Mouse (Mus musculus) ES-E14 (cell line): Measurements from ENCODE around the gene Mrgpre.

Source experiments
- HCFC1 ChIP-seq: IDR thresholded peaks from 2 replicates; pipeline ENCODE4 v1.6.1; 2012; ENCODE audit warnings: low read length, inconsistent platforms, borderline replicate concordance; ENCODE audit not compliant: insufficient read depth
- ZC3H11A ChIP-seq: IDR thresholded peaks from 2 replicates; pipeline ENCODE4 v1.6.1; 2012; ENCODE audit warnings: low read depth, mild to moderate bottlenecking, inconsistent platforms, low read length, borderline replicate concordance
- ZNF384 ChIP-seq: IDR thresholded peaks from 2 replicates; pipeline ENCODE4 v1.6.1; 2012; ENCODE audit warnings: low read depth, low read length, inconsistent platforms

DNA sequence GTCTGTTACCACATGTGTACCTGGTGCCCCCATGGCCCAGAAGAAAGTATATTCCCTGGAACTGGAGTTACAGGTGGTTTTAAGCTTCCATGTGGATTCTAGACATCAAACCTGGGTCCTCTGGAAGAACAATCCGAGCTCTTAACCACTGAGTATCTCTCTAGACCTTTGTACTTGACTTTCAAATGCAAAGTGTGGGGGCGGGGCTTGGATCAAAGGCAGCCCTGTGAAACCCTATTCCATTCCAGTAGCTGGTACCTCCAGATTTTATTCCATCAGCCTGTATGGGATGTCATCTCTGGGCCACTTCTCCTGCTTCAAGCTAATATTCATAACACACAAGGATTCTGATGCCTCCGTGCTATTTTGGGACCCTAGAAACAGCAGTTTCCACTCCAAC lies 8.2 kb downstream of the Mrgpre start:
- no peak for TF ChIP-seq ZC3H11A
- no peak for TF ChIP-seq ZNF384
- no peak for TF ChIP-seq HCFC1
